Mouse (Mus musculus): ENCODE data around the gene Aig1.

GRCm38 (mm10) chr10:13763151-13763550 is 105.6 kb downstream of the Aig1 start:
- TF ChIP-seq CTCF (IDR thresholded peaks at IDR 0.05; ENCODE audit: control insufficient read depth, insufficient read depth, low read length) (no peak), POLR2A (IDR thresholded peaks at IDR 0.05; ENCODE audit: borderline replicate concordance, control insufficient read depth, low read depth, low read length) (no peak)
